Mouse (Mus musculus): Measurements from ENCODE around the gene Pard3.

DNA sequence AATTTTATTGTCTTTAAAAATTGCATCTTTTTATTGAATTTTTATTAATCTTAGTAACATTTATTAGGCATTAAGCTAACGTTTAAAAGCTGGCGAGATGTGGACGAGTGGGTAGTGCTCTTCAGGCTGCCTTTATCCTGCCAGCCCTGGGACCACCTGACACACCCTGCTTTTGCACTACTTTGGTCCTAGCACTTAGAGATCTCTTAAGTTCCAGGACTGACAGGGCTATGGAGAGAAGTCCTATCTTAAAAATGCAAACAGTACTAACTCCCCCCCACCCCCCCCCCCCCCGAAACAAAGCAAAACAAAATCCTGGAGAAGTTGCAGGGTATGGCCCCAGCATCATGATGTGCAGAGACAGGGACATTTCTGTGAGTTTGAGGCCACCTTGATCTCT is 331.8 kb downstream of the Pard3 start:
- TF ChIP-seq CTCF (IDR thresholded peaks at IDR 0.05; ENCODE audit: insufficient read depth, low read depth, low read length): no peak
- no peak for TF ChIP-seq POLR2A (IDR thresholded peaks at IDR 0.05; ENCODE audit: insufficient read depth, low read depth, low read length)
